Comparison of ENCODE assay signal across 21 mouse cellular contexts in genomic region chr2:5031215-5031614, GRCm38 (mm10). TPM values are rescaled to one million over a fixed set of nuclear protein-coding genes. Genes with fewer than 3 reads are reported as not detected.
DNase-seq lines count a peak whose midpoint lies in the region; ATAC-seq lines count a peak whose summit lies in the region.
"Had no signal": no experiment of that assay in that cellular context is flagged by ENCODE, and none has a peak within 500 bp of the region (broad histone marks: within the 10 kb centered on the region; RNA-seq: fewer than 3 reads in every experiment).

No protein-coding gene starts in this region.

- no peaks in the 10 kb centered on the region for H3K27me3 ChIP-seq in forebrain, embryonic 15.5 days
- H3K27me3 ChIP-seq in forebrain, embryonic 11.5 days (ENCODE audit: control insufficient read depth, insufficient read depth, low read length), result no peaks in the 10 kb centered on the region
- H3K27me3 ChIP-seq: embryonic facial prominence, embryonic 15.5 days; forebrain, embryonic 13.5 days; heart, embryonic 15.5 days; lung, embryonic 15.5 days; midbrain, embryonic 13.5 days had no signal

- no peak overlapping the region for H3K4me2 ChIP-seq in forebrain, embryonic 15.5 days (replicated peaks)
- no peak overlapping the region for H3K4me2 ChIP-seq in forebrain, embryonic 11.5 days (ENCODE audit: low read depth, low read length, severe bottlenecking)
- H3K4me2 ChIP-seq: embryonic facial prominence, embryonic 15.5 days; forebrain, embryonic 13.5 days; heart, embryonic 15.5 days; liver, embryonic 11.5 days; lung, embryonic 15.5 days; midbrain, embryonic 13.5 days had no signal

- ATAC-seq in forebrain, embryonic 15.5 days (replicated peaks), result no peak
- no peak for ATAC-seq in forebrain, embryonic 11.5 days (replicated peaks; ENCODE audit: low FRiP score)
- ATAC-seq: forebrain, embryonic 13.5 days; midbrain, embryonic 13.5 days had no signal

- no peak overlapping the region for H3K9ac ChIP-seq in forebrain, embryonic 15.5 days (replicated peaks)
- no peak overlapping the region for H3K9ac ChIP-seq in forebrain, embryonic 11.5 days (ENCODE audit: low read length)
- H3K9ac ChIP-seq: embryonic facial prominence, embryonic 15.5 days; forebrain, embryonic 13.5 days; heart, embryonic 15.5 days; lung, embryonic 15.5 days; midbrain, embryonic 13.5 days had no signal

- no peaks in the 10 kb centered on the region for H3K36me3 ChIP-seq in forebrain, embryonic 15.5 days
- H3K36me3 ChIP-seq in forebrain, embryonic 11.5 days (ENCODE audit: control insufficient read depth, insufficient read depth, low read length), result no peaks in the 10 kb centered on the region
- H3K36me3 ChIP-seq: embryonic facial prominence, embryonic 15.5 days; lung, embryonic 15.5 days; midbrain, embryonic 13.5 days had no signal

- H3K27ac ChIP-seq in forebrain, embryonic 15.5 days (replicated peaks), result 0 out of 2 replicates have a peak overlapping the region, but pooled peaks have one; percentile 23
- no peak overlapping the region for H3K27ac ChIP-seq in forebrain, embryonic 11.5 days (ENCODE audit: low read depth, low read length)
- H3K27ac ChIP-seq: embryonic facial prominence, embryonic 15.5 days; forebrain, embryonic 13.5 days; heart, embryonic 15.5 days; lung, embryonic 15.5 days; midbrain, embryonic 13.5 days had no signal

- no peak overlapping the region for H3K4me3 ChIP-seq in forebrain, embryonic 15.5 days
- no peak overlapping the region for H3K4me3 ChIP-seq in forebrain, embryonic 11.5 days (ENCODE audit: low read depth, low read length)
- H3K4me3 ChIP-seq: embryonic facial prominence, embryonic 15.5 days; forebrain, embryonic 13.5 days; heart, embryonic 15.5 days; lung, embryonic 15.5 days; midbrain, embryonic 13.5 days had no signal

- peaks cover 6% of the 10 kb centered on the region; the same call in 1 of the 2 replicates for H3K4me1 ChIP-seq in forebrain, embryonic 15.5 days
- no peaks in the 10 kb centered on the region for H3K4me1 ChIP-seq in forebrain, embryonic 11.5 days (replicated peaks; ENCODE audit: control insufficient read depth, insufficient read depth, low read length)
- H3K4me1 ChIP-seq: embryonic facial prominence, embryonic 15.5 days; midbrain, embryonic 13.5 days had no signal

- no peak for DNase-seq in forebrain, embryonic 11.5 days (ENCODE audit: low spot score)
- DNase-seq in left cerebral cortex, adult 18-20 months (ENCODE audit: low spot score in 2 of 2), result peak; percentile 41 to 49
- DNase-seq in left cerebral cortex, adult 11 months (ENCODE audit: low spot score), result no peak
- DNase-seq in left cerebral cortex, adult 9 months (ENCODE audit: low spot score in 2 of 2), result peak; percentile 16 to 40
- DNase-seq in Muller cell, postnatal 12 days (ENCODE audit: inconsistent ontology term), result no peak
- DNase-seq in urinary bladder, postnatal 14 days (ENCODE audit: low spot score), result no peak
- no peak for DNase-seq in thymus, postnatal 36 days
- DNase-seq: thymus, postnatal 14 days had no signal

- H3K9me3 ChIP-seq in forebrain, embryonic 15.5 days, result no peaks in the 10 kb centered on the region
- no peaks in the 10 kb centered on the region for H3K9me3 ChIP-seq in forebrain, embryonic 11.5 days (ENCODE audit: control insufficient read depth, low read length)
- H3K9me3 ChIP-seq: embryonic facial prominence, embryonic 15.5 days; forebrain, embryonic 13.5 days; heart, embryonic 15.5 days; lung, embryonic 15.5 days; midbrain, embryonic 13.5 days had no signal

- 69% methylated on average over 7 of the region's 7 CpGs for WGBS in forebrain, embryonic 15.5 days
- 78% methylated on average over 7 of the region's 7 CpGs for whole genome bisulfite sequencing in forebrain, embryonic 11.5 days

RNA-seq across cellular contexts. Expression of gene Mcm10, which starts 18.6 kb away (rescaled TPM):
- polyA plus RNA-seq in forebrain, embryonic 15.5 days (2015; fragmentation: Nextera tagmentation; extraction: Ambion mirVana), result 11.8 and 14.9 TPM in 2 replicates
- polyA plus RNA-seq in forebrain, embryonic 11.5 days (2014; fragmentation: Nextera tagmentation; extraction: Ambion mirVana), result 66.0 and 67.5 TPM in 2 replicates
- under 1 TPM; 0.58 to 0.96 TPM for total RNA-seq in left cerebral cortex, adult 18-20 months (2021)

RNA-seq across cellular contexts. Expression of gene Optn, which starts 32.6 kb away (rescaled TPM):
- polyA plus RNA-seq in forebrain, embryonic 15.5 days (2015; fragmentation: Nextera tagmentation; extraction: Ambion mirVana), result 5.7 and 6.6 TPM in 2 replicates
- 3.0 and 3.6 TPM in 2 replicates for polyA plus RNA-seq in forebrain, embryonic 11.5 days (2014; fragmentation: Nextera tagmentation; extraction: Ambion mirVana)
- 10 to 100 TPM; 19.3 to 20.7 TPM for total RNA-seq in left cerebral cortex, adult 18-20 months (2021)

RNA-seq across cellular contexts. Expression of gene Ucma, which starts 55.3 kb away (rescaled TPM):
- polyA plus RNA-seq in forebrain, embryonic 15.5 days (2015; fragmentation: Nextera tagmentation; extraction: Ambion mirVana), result not detected in 2 replicates
- polyA plus RNA-seq in forebrain, embryonic 11.5 days (2014; fragmentation: Nextera tagmentation; extraction: Ambion mirVana), result 0.48 and 0.61 TPM in 2 replicates
- total RNA-seq in left cerebral cortex, adult 18-20 months (2021), result 1 to 10 TPM; 2.2 to 2.4 TPM
- total RNA-seq: adrenal gland, adult 18-20 months; granulocyte monocyte progenitor cell, adult 5-6 weeks had no signal
- polyA plus RNA-seq: hindbrain, embryonic 11.5 days; intestine, embryonic 14.5 days; kidney, embryonic 14.5 days; large intestine, adult 2 months; liver, embryonic 11.5 days; midbrain, embryonic 13.5 days had no signal

Comparison
In these comparisons a context has a peak if more than half of its experiments do, and no peak if none do; other contexts are left out.
1. DNase-seq: peak in left cerebral cortex, adult 18-20 months (2 of 2) and left cerebral cortex, adult 9 months (2 of 2); none in forebrain, embryonic 11.5 days (single experiment), left cerebral cortex, adult 11 months (single experiment), Muller cell, postnatal 12 days (single experiment), urinary bladder, postnatal 14 days (single experiment) and thymus, postnatal 36 days (0 of 2).